Mouse (Mus musculus) T-cell, adult 2 months (primary cell): ENCODE results near the gene Lhcgr.
"Not testable (repeated sequence)": the region's sequence is repeated elsewhere in the genome, so short reads cannot be mapped to it uniquely, and the experiment has no call there.

ENCODE experiments used
- DNase-seq: peaks from one replicate; pipeline ENCODE4 v3.0.0; 2022; ENCODE audit warnings: low spot score

Gene Lhcgr

GRCm38 (mm10) chr17:88791440-88792152 is at the start of gene Lhcgr:
TSS of gene Lhcgr (minus strand) at chr17:88791990.
- no peak for DNase-seq

GRCm38 (mm10) chr17:88817601-88818000 is 25.8 kb upstream of the Lhcgr start:
- DNase-seq = no peak

GRCm38 (mm10) chr17:88812943-88813342 is 21.2 kb upstream of the Lhcgr start:
- DNase-seq = not testable (repeated sequence)

- DNase-seq = no peak
Observed at GRCm38 (mm10) chr17:88810807-88811206, 19.0 kb upstream of the Lhcgr start.

- no peak for DNase-seq
Observed at GRCm38 (mm10) chr17:88806421-88806820, 14.6 kb upstream of the Lhcgr start.

- DNase-seq = no peak
Observed at GRCm38 (mm10) chr17:88803441-88803840, 11.7 kb upstream of the Lhcgr start.

GRCm38 (mm10) chr17:88790680-88791079 is 1.1 kb downstream of the Lhcgr start:
- DNase-seq = no peak

GRCm38 (mm10) chr17:88788392-88788791 is 3.4 kb downstream of the Lhcgr start:
- no peak for DNase-seq

- DNase-seq = no peak
Observed at GRCm38 (mm10) chr17:88786881-88787280, 4.9 kb downstream of the Lhcgr start.

- no peak for DNase-seq
Observed at GRCm38 (mm10) chr17:88786385-88786784, 5.4 kb downstream of the Lhcgr start.

GRCm38 (mm10) chr17:88779148-88779547 is 12.6 kb downstream of the Lhcgr start:
- no peak for DNase-seq

- no peak for DNase-seq
Observed at GRCm38 (mm10) chr17:88774103-88774526, 17.7 kb downstream of the Lhcgr start.

- no peak for DNase-seq
Observed at GRCm38 (mm10) chr17:88770081-88770480, 21.7 kb downstream of the Lhcgr start.

GRCm38 (mm10) chr17:88769283-88769859 is 22.4 kb downstream of the Lhcgr start:
- no peak for DNase-seq

GRCm38 (mm10) chr17:88766857-88767256 is 24.9 kb downstream of the Lhcgr start:
- no peak for DNase-seq

- no peak for DNase-seq
Observed at GRCm38 (mm10) chr17:88764136-88764485, 27.7 kb downstream of the Lhcgr start.

GRCm38 (mm10) chr17:88763396-88764135 is 28.2 kb downstream of the Lhcgr start:
- no peak for DNase-seq

GRCm38 (mm10) chr17:88758003-88758437 is 33.8 kb downstream of the Lhcgr start:
- DNase-seq = peak; percentile 74

GRCm38 (mm10) chr17:88755776-88756175 is 36.0 kb downstream of the Lhcgr start:
- no peak for DNase-seq

GRCm38 (mm10) chr17:88753472-88753857 is 38.3 kb downstream of the Lhcgr start:
- DNase-seq = no peak

- peak; percentile 60 for DNase-seq
Observed at GRCm38 (mm10) chr17:88752827-88753471, 38.8 kb downstream of the Lhcgr start.

GRCm38 (mm10) chr17:88749646-88750045 is 42.1 kb downstream of the Lhcgr start:
- DNase-seq = no peak

GRCm38 (mm10) chr17:88706231-88706649 is 85.5 kb downstream of the Lhcgr start:
- no peak for DNase-seq
